Mouse (Mus musculus): ENCODE measurements around the gene Gm37240. TPM values are rescaled to one million over a fixed set of nuclear protein-coding genes. Genes with fewer than 3 reads are reported as not detected.

Gene Gm37240
- polyA plus RNA-seq, 1 experiment from 2014 or later = 8.9 TPM

DNA sequence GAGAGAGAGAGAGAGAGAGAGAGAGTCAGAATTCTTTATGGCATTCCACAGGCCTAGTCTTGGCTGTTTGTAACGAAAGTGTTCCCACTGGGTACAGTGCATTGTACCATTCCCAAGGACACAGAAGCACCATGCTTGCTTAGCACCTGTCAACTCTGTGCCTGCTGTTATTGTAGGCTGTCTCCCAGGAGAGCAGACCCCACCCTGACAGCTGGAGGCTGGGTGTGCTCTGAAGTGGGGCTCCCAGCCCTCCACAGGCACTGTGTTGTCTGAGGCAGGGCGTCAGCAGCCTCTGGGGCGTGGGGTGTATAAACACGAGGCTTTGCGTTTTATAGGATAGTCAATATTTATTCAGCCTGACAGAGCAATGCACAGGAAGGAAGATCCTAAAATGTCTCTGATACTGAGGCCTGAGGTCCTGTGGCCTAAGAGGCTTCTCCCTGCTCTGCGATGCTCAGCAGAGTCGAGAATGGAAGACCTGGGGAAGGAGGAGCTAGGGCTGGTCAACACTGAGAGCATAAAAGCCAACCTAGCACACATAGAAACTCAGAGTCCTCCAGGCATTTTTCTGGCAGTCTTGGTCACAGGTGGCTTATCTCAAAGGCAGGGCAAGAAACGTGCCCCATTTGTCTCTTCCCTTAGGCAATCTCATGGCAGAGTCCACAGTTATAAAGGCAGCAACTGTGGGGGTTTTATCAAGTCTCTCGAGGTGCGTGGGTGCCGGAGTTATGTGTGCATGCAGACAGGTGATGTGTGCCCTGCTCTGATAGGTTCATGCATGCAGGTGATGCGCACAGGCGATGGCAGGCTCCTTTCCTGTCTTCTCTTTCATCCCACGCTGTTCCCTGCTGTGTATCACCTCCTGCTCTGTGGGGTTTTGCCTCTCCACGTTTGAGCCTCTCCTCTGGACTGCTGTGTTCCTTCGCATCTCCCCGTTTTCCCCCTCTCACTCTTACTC is 677.2 kb downstream of the Gm37240 start:
- H3K9me3 ChIP-seq (replicated peaks) = no peaks in the 10 kb centered on the region
- H3K27me3 ChIP-seq = 0 out of 2 replicates have a peak, but pooled peaks cover 3% of the 10 kb centered on the region
- no peak overlapping the region for H3K4me3 ChIP-seq (replicated peaks)
- WGBS = 53% methylated on average over 17 of the region's 17 CpGs
- ATAC-seq (replicated peaks; ENCODE audit: low FRiP score) = 0 out of 2 replicates have a peak, but pooled peaks have one; percentile 52
- H3K4me1 ChIP-seq = peaks cover 5% of the 10 kb centered on the region; the same call in 1 of the 2 replicates
- H3K36me3 ChIP-seq = no peaks in the 10 kb centered on the region
- H3K27ac ChIP-seq = no peak overlapping the region
- no peak overlapping the region for H3K9ac ChIP-seq
- H3K4me2 ChIP-seq = no peak overlapping the region

DNA sequence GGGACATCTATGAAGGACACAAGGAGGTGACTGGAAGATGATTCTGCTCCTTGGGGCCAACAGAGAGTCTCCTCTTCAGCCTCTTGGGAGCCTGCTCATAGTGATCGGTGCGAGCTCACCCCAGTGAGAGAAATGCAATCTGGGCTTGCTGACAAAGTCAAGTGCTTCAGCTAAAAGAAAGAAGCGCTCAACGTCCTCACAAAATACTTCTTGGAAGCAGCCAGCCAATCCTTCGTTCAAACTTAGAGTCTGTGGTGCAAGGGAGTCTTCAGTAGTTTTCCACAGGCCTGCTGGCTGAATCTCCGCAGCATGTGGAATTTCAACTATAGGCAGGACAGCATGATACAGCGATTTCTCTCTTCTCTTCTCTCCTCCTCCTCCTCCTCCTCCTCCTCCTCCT is 680.8 kb downstream of the Gm37240 start:
- Histone ChIP-seq H3K4me2 (no peak overlapping the region), H3K27ac (no peak overlapping the region), H3K9me3 (replicated peaks) (no peaks in the 10 kb centered on the region), H3K4me3 (replicated peaks) (no peak overlapping the region), H3K4me1 (peaks cover 16% of the 10 kb centered on the region), H3K36me3 (no peaks in the 10 kb centered on the region), H3K27me3 (0 out of 2 replicates have a peak, but pooled peaks cover 5% of the 10 kb centered on the region), H3K9ac (no peak overlapping the region)
- no peak for ATAC-seq (replicated peaks; ENCODE audit: low FRiP score)
- WGBS = 85% methylated on average over 7 of the region's 7 CpGs

DNA sequence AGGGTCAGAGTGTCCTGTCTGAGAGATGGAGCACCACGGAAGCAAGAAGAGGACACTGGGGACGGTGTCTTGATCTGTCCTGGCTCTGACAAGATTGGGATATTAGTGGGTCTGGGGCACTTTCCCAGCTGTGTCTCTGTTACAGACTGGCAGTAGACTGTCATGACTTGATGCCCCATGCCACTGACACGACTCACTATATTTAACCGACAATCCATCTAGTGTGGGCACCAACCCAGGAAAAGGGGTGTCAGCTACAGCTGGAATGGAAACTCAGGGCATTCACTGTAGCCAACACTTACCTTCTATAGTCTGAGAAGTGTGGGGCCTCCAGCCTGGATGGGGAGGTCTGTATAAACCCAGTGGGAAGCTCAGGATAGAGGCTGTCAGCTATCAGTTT is 681.4 kb downstream of the Gm37240 start:
- Histone ChIP-seq H3K4me2 (no peak overlapping the region), H3K27ac (no peak overlapping the region), H3K36me3 (no peaks in the 10 kb centered on the region), H3K4me1 (peaks cover 16% of the 10 kb centered on the region), H3K9me3 (replicated peaks) (no peaks in the 10 kb centered on the region), H3K9ac (no peak overlapping the region), H3K27me3 (0 out of 2 replicates have a peak, but pooled peaks cover 5% of the 10 kb centered on the region), H3K4me3 (replicated peaks) (no peak overlapping the region)
- ATAC-seq (replicated peaks; ENCODE audit: low FRiP score) = no peak
- 85% methylated on average over 4 of the region's 4 CpGs for WGBS

DNA sequence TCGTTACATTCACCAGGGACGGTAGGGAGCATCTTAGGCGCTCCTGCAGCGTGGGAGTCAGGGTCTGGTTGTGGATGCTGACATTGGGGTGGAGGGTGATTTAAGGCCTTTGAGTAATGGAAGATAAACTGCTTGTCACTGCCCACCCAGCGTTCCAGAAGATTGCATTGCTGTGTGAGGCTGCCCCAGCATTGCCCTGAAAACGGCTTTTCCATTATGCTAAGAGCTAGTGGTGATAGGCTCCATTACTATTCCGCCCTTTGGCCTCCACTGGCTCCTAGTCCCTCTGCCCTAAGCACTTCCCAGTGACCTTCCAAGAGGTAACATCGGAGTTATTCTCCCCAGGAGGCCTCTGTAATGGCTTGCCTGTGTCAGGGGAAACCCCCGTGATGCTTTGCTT is 683.7 kb downstream of the Gm37240 start:
- no peaks in the 10 kb centered on the region for H3K36me3 ChIP-seq
- WGBS = 21% methylated on average over 9 of the region's 9 CpGs
- H3K9me3 ChIP-seq (replicated peaks) = no peaks in the 10 kb centered on the region
- 0 out of 2 replicates have a peak, but pooled peaks cover 5% of the 10 kb centered on the region for H3K27me3 ChIP-seq
- H3K4me3 ChIP-seq (replicated peaks) = no peak overlapping the region
- H3K27ac ChIP-seq = no peak overlapping the region
- peaks cover 11% of the 10 kb centered on the region for H3K4me1 ChIP-seq
- ATAC-seq (replicated peaks; ENCODE audit: low FRiP score) = peak; percentile 83
- no peak overlapping the region for H3K9ac ChIP-seq
- H3K4me2 ChIP-seq = no peak overlapping the region

DNA sequence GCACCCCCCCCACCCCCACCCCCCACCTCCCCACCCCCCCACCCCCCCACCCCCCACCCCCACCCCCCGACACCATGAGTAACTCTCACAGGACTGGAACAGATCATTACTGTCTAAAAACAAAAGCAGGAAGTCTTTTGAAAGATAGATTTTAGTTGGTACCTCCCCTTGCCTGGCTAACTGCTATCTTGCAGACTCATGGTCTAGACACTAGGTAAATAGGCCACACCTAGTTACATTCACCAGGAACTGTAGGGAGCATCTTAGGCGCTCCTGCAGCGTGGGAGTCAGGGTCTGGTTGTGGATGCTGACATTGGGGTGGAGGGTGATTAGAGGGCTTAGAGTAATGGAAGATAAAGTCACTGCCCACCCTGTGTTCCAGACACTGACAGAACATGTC is 684.6 kb downstream of the Gm37240 start:
- Histone ChIP-seq H3K27ac (no peak overlapping the region), H3K4me1 (peaks cover 11% of the 10 kb centered on the region), H3K4me3 (replicated peaks) (no peak overlapping the region), H3K36me3 (no peaks in the 10 kb centered on the region), H3K9ac (no peak overlapping the region), H3K9me3 (replicated peaks) (no peaks in the 10 kb centered on the region), H3K4me2 (no peak overlapping the region), H3K27me3 (0 out of 2 replicates have a peak, but pooled peaks cover 5% of the 10 kb centered on the region)
- 47% methylated on average over 3 of the region's 3 CpGs for WGBS
- 0 out of 2 replicates have a peak, but pooled peaks have one; percentile 33 for ATAC-seq (replicated peaks; ENCODE audit: low FRiP score)

DNA sequence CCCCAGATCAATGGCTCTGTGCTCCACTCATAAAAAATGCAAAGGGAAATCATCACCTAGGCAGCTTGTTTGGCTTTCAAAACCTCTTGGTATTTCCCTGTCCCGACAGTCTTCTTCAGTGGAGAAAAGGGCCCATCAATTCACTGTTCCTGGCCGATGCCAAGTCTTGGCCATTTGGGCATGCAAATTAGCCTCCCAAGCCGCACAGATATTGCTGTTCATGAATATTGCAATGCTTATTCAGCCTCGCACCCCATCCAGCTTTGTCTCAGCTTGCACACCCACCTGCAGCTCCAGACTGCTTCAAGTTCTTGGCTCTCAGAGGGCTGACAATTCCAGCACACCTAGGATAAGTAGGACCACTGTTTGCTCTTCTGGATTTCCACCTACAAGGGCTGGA is 685.5 kb downstream of the Gm37240 start:
- Histone ChIP-seq H3K4me3 (replicated peaks) (no peak overlapping the region), H3K36me3 (no peaks in the 10 kb centered on the region), H3K4me1 (peaks cover 11% of the 10 kb centered on the region), H3K9ac (no peak overlapping the region), H3K27ac (no peak overlapping the region), H3K4me2 (no peak overlapping the region), H3K9me3 (replicated peaks) (no peaks in the 10 kb centered on the region), H3K27me3 (0 out of 2 replicates have a peak, but pooled peaks cover 5% of the 10 kb centered on the region)
- no peak for ATAC-seq (replicated peaks; ENCODE audit: low FRiP score)
- WGBS = 83% methylated on average over 4 of the region's 4 CpGs

- H3K4me1 ChIP-seq = peaks cover 1% of the 10 kb centered on the region
- 73% methylated on average over 3 of the region's 3 CpGs for WGBS
Observed at GRCm38 (mm10) chr3:85198496-85198895, 688.8 kb downstream of the Gm37240 start.

DNA sequence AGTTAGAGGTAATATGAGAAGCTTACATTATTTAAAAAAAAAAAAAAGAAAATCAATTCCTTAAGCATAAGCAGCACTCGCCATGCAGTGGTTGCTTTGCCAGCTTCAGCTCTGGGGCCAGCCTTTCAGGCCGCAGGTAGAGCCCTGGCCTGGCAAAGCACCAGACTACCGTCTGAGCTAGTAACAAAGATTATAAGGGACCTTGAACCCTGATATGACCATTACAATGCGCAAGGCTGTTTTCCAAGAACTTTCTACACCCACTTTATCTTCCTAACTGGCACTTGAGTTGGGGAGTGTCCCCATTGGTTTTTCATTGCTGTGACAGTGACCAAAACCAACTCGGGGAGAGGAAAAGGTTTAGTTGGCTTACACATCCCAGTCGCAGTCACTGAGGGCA is 690.2 kb downstream of the Gm37240 start:
- WGBS = 83% methylated on average over 6 of the region's 6 CpGs
- Histone ChIP-seq H3K27ac (no peak overlapping the region), H3K27me3 (0 out of 2 replicates have a peak, but pooled peaks cover 3% of the 10 kb centered on the region), H3K9ac (no peak overlapping the region), H3K4me3 (replicated peaks) (no peak overlapping the region), H3K36me3 (no peaks in the 10 kb centered on the region), H3K4me2 (no peak overlapping the region), H3K9me3 (replicated peaks) (no peaks in the 10 kb centered on the region), H3K4me1 (no peaks in the 10 kb centered on the region)
- no peak for ATAC-seq (replicated peaks; ENCODE audit: low FRiP score)

More at GRCm38 (mm10) chr3:85198496-85198895, 688.8 kb downstream of the Gm37240 start:
- no peaks in the 10 kb centered on the region for H3K36me3 ChIP-seq
- no peak overlapping the region for H3K4me2 ChIP-seq
- H3K27ac ChIP-seq = no peak overlapping the region
- H3K27me3 ChIP-seq = 0 out of 2 replicates have a peak, but pooled peaks cover 5% of the 10 kb centered on the region
- H3K4me3 ChIP-seq (replicated peaks) = no peak overlapping the region
- ATAC-seq (replicated peaks; ENCODE audit: low FRiP score) = no peak
- no peaks in the 10 kb centered on the region for H3K9me3 ChIP-seq (replicated peaks)
- H3K9ac ChIP-seq = no peak overlapping the region

GRCm38 (mm10) chr3:85196591-85196990 is 690.7 kb downstream of the Gm37240 start:
- Histone ChIP-seq H3K4me1 (no peaks in the 10 kb centered on the region), H3K36me3 (no peaks in the 10 kb centered on the region), H3K4me3 (replicated peaks) (no peak overlapping the region), H3K9me3 (replicated peaks) (no peaks in the 10 kb centered on the region), H3K27me3 (no peaks in the 10 kb centered on the region), H3K4me2 (no peak overlapping the region), H3K27ac (no peak overlapping the region), H3K9ac (no peak overlapping the region)
- no peak for ATAC-seq (replicated peaks; ENCODE audit: low FRiP score)
- 77% methylated on average over 4 of the region's 4 CpGs for WGBS

DNA sequence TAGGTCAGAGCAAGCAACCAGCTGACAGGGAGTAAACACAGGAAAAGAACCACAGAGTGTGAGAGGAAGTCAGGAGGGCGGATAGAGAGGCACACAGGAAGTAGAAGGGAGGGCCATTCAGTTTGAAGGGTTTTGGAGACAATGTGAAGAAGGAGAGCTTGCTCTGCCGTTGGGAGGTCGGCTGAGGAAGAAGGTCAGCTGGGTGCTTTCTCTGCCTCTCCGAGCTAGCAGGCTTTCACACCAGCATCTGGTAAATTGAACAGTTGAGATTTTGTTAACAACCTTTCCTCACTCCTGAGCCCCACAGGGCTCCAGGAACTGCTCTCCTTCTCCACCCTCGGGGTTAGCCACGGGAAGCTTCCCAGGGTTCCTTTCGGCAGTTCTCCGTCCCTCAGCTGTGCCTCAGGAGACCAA is 692.2 kb downstream of the Gm37240 start:
- no peaks in the 10 kb centered on the region for H3K4me1 ChIP-seq
- ATAC-seq (replicated peaks; ENCODE audit: low FRiP score) = no peak
- H3K4me3 ChIP-seq (replicated peaks) = peak overlapping the region; percentile 28
- H3K9me3 ChIP-seq (replicated peaks) = no peaks in the 10 kb centered on the region
- peak overlapping the region; percentile 41 for H3K4me2 ChIP-seq
- H3K9ac ChIP-seq = no peak overlapping the region
- no peaks in the 10 kb centered on the region for H3K36me3 ChIP-seq
- H3K27ac ChIP-seq = no peak overlapping the region
- 65% methylated on average over 8 of the region's 8 CpGs for WGBS
- no peaks in the 10 kb centered on the region for H3K27me3 ChIP-seq

GRCm38 (mm10) chr3:85189791-85190190 is 697.5 kb downstream of the Gm37240 start:
- H3K4me2 ChIP-seq = no peak overlapping the region
- no peaks in the 10 kb centered on the region for H3K9me3 ChIP-seq (replicated peaks)
- H3K9ac ChIP-seq = no peak overlapping the region
- 56% methylated on average over 8 of the region's 8 CpGs for WGBS
- ATAC-seq (replicated peaks; ENCODE audit: low FRiP score) = no peak
- H3K4me3 ChIP-seq (replicated peaks) = no peak overlapping the region
- H3K27ac ChIP-seq = no peak overlapping the region
- H3K27me3 ChIP-seq = peaks cover 20% of the 10 kb centered on the region
- no peaks in the 10 kb centered on the region for H3K36me3 ChIP-seq
- H3K4me1 ChIP-seq = peaks cover 34% of the 10 kb centered on the region

DNA sequence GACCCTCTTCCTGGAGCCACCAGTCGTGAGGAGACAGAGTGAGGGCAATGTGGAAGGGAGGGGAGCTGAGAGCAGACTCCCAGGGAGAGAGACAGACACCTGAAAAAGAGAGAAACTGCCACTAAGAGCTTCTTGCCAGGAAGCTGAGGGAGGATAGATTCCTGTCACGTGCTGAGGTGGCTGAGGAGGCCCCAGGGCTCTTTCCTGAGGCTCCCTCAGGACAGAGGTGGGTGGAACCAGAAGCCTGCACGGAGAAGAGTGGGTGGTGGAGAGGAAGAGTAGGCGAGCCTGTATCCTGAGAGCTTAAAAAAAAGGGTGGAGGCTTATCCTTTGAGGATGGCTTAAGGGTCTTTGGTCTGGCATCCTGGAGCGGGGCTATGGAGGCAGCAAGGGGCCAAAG is 699.0 kb downstream of the Gm37240 start:
- Histone ChIP-seq H3K27me3 (peaks cover 20% of the 10 kb centered on the region), H3K27ac (no peak overlapping the region), H3K9me3 (replicated peaks) (no peaks in the 10 kb centered on the region), H3K36me3 (no peaks in the 10 kb centered on the region), H3K4me1 (peaks cover 39% of the 10 kb centered on the region), H3K9ac (no peak overlapping the region), H3K4me2 (no peak overlapping the region), H3K4me3 (replicated peaks) (no peak overlapping the region)
- 39% methylated on average over 5 of the region's 5 CpGs for WGBS
- ATAC-seq (replicated peaks; ENCODE audit: low FRiP score) = no peak
